Comparison of ENCODE assay signal across 8 mouse cellular contexts in genomic region chr9:96713472-96714390, GRCm38 (mm10). TPM values are rescaled to one million over a fixed set of nuclear protein-coding genes. Genes with fewer than 3 reads are reported as not detected.
DNase-seq lines count a peak whose midpoint lies in the region; ATAC-seq and TF ChIP-seq lines count a peak whose summit lies in the region.

No protein-coding gene starts in this region.

- H3K36me3 ChIP-seq in midbrain, embryonic 12.5 days = no peaks in the 10 kb centered on the region
- H3K36me3 ChIP-seq in midbrain, embryonic 10.5 days = no peaks in the 10 kb centered on the region
- no peaks in the 10 kb centered on the region for H3K36me3 ChIP-seq in hindbrain, embryonic 15.5 days
- H3K36me3 ChIP-seq in neural tube, embryonic 15.5 days = no peaks in the 10 kb centered on the region; the same call in 1 of the 2 replicates

- no peak for ATAC-seq in midbrain, embryonic 12.5 days (ENCODE audit: low FRiP score, low read depth)
- peak; percentile 27; the same call in 1 of the 2 replicates for ATAC-seq in hindbrain, embryonic 15.5 days (ENCODE audit: low FRiP score, low read depth)
- ATAC-seq in neural tube, embryonic 15.5 days (ENCODE audit: low FRiP score) = no peak; the same call in 1 of the 2 replicates

- no peak for TF ChIP-seq CTCF in cerebellum, adult 2 months (IDR thresholded peaks at IDR 0.05; ENCODE audit: borderline replicate concordance, insufficient read depth, low read depth, low read length)

- TF ChIP-seq POLR2A in cerebellum, adult 2 months (IDR thresholded peaks at IDR 0.05; ENCODE audit: borderline replicate concordance, insufficient read depth, low read length) = no peak

- H3K9ac ChIP-seq in midbrain, embryonic 12.5 days (replicated peaks) = no peak overlapping the region; the same call in 1 of the 2 replicates
- no peak overlapping the region for H3K9ac ChIP-seq in hindbrain, embryonic 15.5 days
- H3K9ac ChIP-seq in neural tube, embryonic 15.5 days (replicated peaks) = no peak overlapping the region

- H3K4me3 ChIP-seq in cerebellum, adult 2 months (replicated peaks; ENCODE audit: insufficient read depth, low read depth, low read length) = no peak overlapping the region
- H3K4me3 ChIP-seq in midbrain, embryonic 12.5 days = no peak overlapping the region
- H3K4me3 ChIP-seq in midbrain, embryonic 10.5 days = no peak overlapping the region
- H3K4me3 ChIP-seq in hindbrain, embryonic 15.5 days = no peak overlapping the region
- H3K4me3 ChIP-seq in neural tube, embryonic 15.5 days (replicated peaks) = no peak overlapping the region

- DNase-seq in cerebellum, adult 2 months = no peak
- DNase-seq in cerebellum, postnatal 4 days (ENCODE audit: low spot score in 2 of 2) = no peak
- DNase-seq in midbrain, embryonic 10.5 days (ENCODE audit: low spot score) = no peak
- no peak for DNase-seq in cerebellum, adult 9-11 months
- DNase-seq in thymus, postnatal 10 days (ENCODE audit: low spot score in 2 of 2) = no peak

- H3K4me1 ChIP-seq in cerebellum, adult 2 months (ENCODE audit: control insufficient read depth, insufficient read depth, low read length) = peaks cover 25% of the 10 kb centered on the region
- peaks cover 8% of the 10 kb centered on the region; the same call in 1 of the 2 replicates for H3K4me1 ChIP-seq in midbrain, embryonic 12.5 days
- H3K4me1 ChIP-seq in midbrain, embryonic 10.5 days = peaks cover 7% of the 10 kb centered on the region
- H3K4me1 ChIP-seq in hindbrain, embryonic 15.5 days (replicated peaks) = peaks cover 35% of the 10 kb centered on the region
- H3K4me1 ChIP-seq in neural tube, embryonic 15.5 days = peaks cover 27% of the 10 kb centered on the region

- 85% methylated on average over 14 of the region's 14 CpGs for WGBS in cerebellum, adult 2 months
- 75% methylated on average over 14 of the region's 14 CpGs for WGBS in midbrain, embryonic 12.5 days
- 80% methylated on average over 14 of the region's 14 CpGs for WGBS in midbrain, embryonic 10.5 days
- 60% methylated on average over 14 of the region's 14 CpGs for WGBS in hindbrain, embryonic 15.5 days
- WGBS in neural tube, embryonic 15.5 days = 65% methylated on average over 14 of the region's 14 CpGs

- H3K9me3 ChIP-seq in midbrain, embryonic 12.5 days = no peaks in the 10 kb centered on the region
- no peaks in the 10 kb centered on the region for H3K9me3 ChIP-seq in midbrain, embryonic 10.5 days (replicated peaks)
- H3K9me3 ChIP-seq in hindbrain, embryonic 15.5 days = no peaks in the 10 kb centered on the region
- H3K9me3 ChIP-seq in neural tube, embryonic 15.5 days (replicated peaks) = no peaks in the 10 kb centered on the region

- no peaks in the 10 kb centered on the region for H3K27me3 ChIP-seq in cerebellum, adult 2 months (ENCODE audit: control insufficient read depth, insufficient read depth, low read length)
- no peaks in the 10 kb centered on the region for H3K27me3 ChIP-seq in midbrain, embryonic 12.5 days
- H3K27me3 ChIP-seq in midbrain, embryonic 10.5 days (ENCODE audit: low read depth, poor library complexity, severe bottlenecking) = no peaks in the 10 kb centered on the region
- H3K27me3 ChIP-seq in hindbrain, embryonic 15.5 days = no peaks in the 10 kb centered on the region
- no peaks in the 10 kb centered on the region for H3K27me3 ChIP-seq in neural tube, embryonic 15.5 days (replicated peaks)

- H3K4me2 ChIP-seq in midbrain, embryonic 12.5 days (replicated peaks) = no peak overlapping the region
- no peak overlapping the region for H3K4me2 ChIP-seq in hindbrain, embryonic 15.5 days
- H3K4me2 ChIP-seq in neural tube, embryonic 15.5 days = peak overlapping the region; percentile 25; the same call in 1 of the 2 replicates

- H3K27ac ChIP-seq in cerebellum, adult 2 months (ENCODE audit: insufficient read depth, low read length) = 0 out of 2 replicates have a peak overlapping the region, but pooled peaks have one; percentile 24
- H3K27ac ChIP-seq in midbrain, embryonic 12.5 days (replicated peaks) = peak overlapping the region; percentile 61
- H3K27ac ChIP-seq in midbrain, embryonic 10.5 days (replicated peaks) = no peak overlapping the region
- peak overlapping the region; percentile 43 for H3K27ac ChIP-seq in hindbrain, embryonic 15.5 days (replicated peaks)
- H3K27ac ChIP-seq in neural tube, embryonic 15.5 days (replicated peaks) = peak overlapping the region; percentile 37

RNA-seq across cellular contexts. Expression of gene Zbtb38, which starts 38.9 kb away (rescaled TPM):
- 19.2 and 21.5 TPM in 2 replicates for polyA plus RNA-seq in cerebellum, adult 2 months (2012; rRNA removed)
- polyA plus RNA-seq in midbrain, embryonic 12.5 days (2016; fragmentation: Nextera tagmentation; extraction: Ambion mirVana) = 17.7 and 19.4 TPM in 2 replicates
- 8.1 and 10.6 TPM in 2 replicates for polyA plus RNA-seq in midbrain, embryonic 10.5 days (2016; fragmentation: Nextera tagmentation; extraction: Ambion mirVana)
- 41.5 and 46.1 TPM in 2 replicates for polyA plus RNA-seq in hindbrain, embryonic 15.5 days (2015; fragmentation: Nextera tagmentation; extraction: Ambion mirVana)
- 48.0 and 52.3 TPM in 2 replicates for polyA plus RNA-seq in neural tube, embryonic 15.5 days (2015; fragmentation: Nextera tagmentation; extraction: Ambion mirVana)
